Mouse (Mus musculus) bone marrow macrophage, adult 2 months (primary cell): ENCODE data around the gene Rab25.

Experiments
- CTCF ChIP-seq: IDR thresholded peaks from 2 replicates; pipeline ENCODE4 v1.5.1; 2012; ENCODE audit warnings: low read depth, mild to moderate bottlenecking, low read length, moderate library complexity
- POLR2A ChIP-seq: IDR thresholded peaks from 2 replicates; pipeline ENCODE4 v1.6.1; 2012; ENCODE audit warnings: mild to moderate bottlenecking, low read depth, low read length, borderline replicate concordance

DNA sequence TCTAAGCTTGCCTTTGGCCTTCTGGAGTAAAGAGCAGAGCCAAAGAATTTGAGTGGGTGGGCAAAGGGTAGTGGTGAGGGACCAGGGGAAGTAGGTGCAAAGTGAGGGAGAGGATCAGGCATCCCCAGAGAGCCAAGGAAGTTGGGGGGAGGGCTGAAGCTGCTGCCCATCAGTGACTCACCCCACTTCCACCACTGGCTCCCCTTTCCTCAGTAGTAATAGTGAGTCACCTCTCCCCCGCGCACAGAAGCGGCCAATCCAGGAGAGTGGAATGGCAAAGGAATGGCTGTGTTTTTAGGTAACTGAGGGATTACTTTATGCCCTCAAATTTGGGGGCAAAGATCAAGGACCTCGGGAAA, 44.6 kb downstream of the Rab25 start:
- TF ChIP-seq CTCF (no peak), POLR2A (no peak)
